ENCODE assay signal across 9 mouse cellular contexts in the genomic region with DNA sequence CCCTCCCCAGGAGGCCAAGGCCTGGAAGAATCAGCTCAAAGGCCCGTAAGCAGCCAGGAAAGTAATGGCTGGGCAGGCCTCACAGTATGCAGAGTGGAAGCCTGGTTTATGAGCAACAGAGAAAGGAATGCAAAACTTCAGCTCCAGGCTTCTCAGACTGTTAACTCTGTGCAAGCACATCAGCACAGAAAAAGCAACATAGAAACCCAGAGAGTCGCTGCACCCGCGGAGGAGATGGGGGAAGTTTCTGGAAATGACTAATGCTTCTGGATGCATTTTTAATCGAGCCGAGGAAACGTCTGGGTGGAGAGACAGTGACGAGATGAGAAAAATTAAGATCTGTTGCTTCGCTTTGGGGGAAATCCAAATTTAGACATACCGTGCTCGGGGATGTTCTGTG. TPM values are rescaled to one million over a fixed set of nuclear protein-coding genes. Genes with fewer than 3 reads are reported as not detected.
DNase-seq lines count a peak whose midpoint lies in the region; ATAC-seq lines count a peak whose summit lies in the region.
"Had no signal": no experiment of that assay in that cellular context is flagged by ENCODE, and none has a peak within 500 bp of the region (broad histone marks: within the 10 kb centered on the region; RNA-seq: fewer than 3 reads in every experiment).

No protein-coding gene starts in this region.

- no peak overlapping the region for H3K9ac ChIP-seq in heart, embryonic 15.5 days
- no peak overlapping the region for H3K9ac ChIP-seq in heart, embryonic 12.5 days
- H3K9ac ChIP-seq: liver, embryonic 13.5 days had no signal

- H3K4me3 ChIP-seq in heart, embryonic 15.5 days, result no peak overlapping the region
- H3K4me3 ChIP-seq in heart, embryonic 12.5 days, result no peak overlapping the region
- H3K4me3 ChIP-seq: liver, embryonic 13.5 days had no signal

- no peaks in the 10 kb centered on the region for H3K27me3 ChIP-seq in heart, embryonic 15.5 days
- H3K27me3 ChIP-seq in heart, embryonic 12.5 days (replicated peaks), result no peaks in the 10 kb centered on the region; the same call in 1 of the 2 replicates
- H3K27me3 ChIP-seq: liver, embryonic 13.5 days had no signal

- peak; percentile 70 to 84 for DNase-seq in right cerebral cortex, adult 2 months (ENCODE audit: low spot score in 2 of 2)
- no peak for DNase-seq in right cerebral cortex, postnatal 4 days
- DNase-seq in left cerebral cortex, postnatal 14 days (ENCODE audit: low spot score in 2 of 2), result peak; percentile 67 to 71
- DNase-seq in yolk sac, embryonic 10.5 days (ENCODE audit: low spot score), result peak; percentile 11
- no peak for DNase-seq in urinary bladder, postnatal 36 days (ENCODE audit: low spot score in 2 of 2)
- DNase-seq: liver, embryonic 13.5 days had no signal

- H3K36me3 ChIP-seq in heart, embryonic 15.5 days, result no peaks in the 10 kb centered on the region
- no peaks in the 10 kb centered on the region for H3K36me3 ChIP-seq in heart, embryonic 12.5 days
- H3K36me3 ChIP-seq: liver, embryonic 13.5 days had no signal

- intact Hi-C loops in left cerebral cortex, postnatal 14 days (cut with DNase I), result loop anchor here (5.0 kb wide), 1 partner anchor 171 kb away; a partner anchor contains a TSS

- peak overlapping the region; percentile 59 for H3K27ac ChIP-seq in heart, embryonic 15.5 days
- H3K27ac ChIP-seq in heart, embryonic 12.5 days (ENCODE audit: poor library complexity, severe bottlenecking), result no peak overlapping the region
- H3K27ac ChIP-seq: liver, embryonic 13.5 days had no signal

- peaks cover 9% of the 10 kb centered on the region for H3K4me1 ChIP-seq in heart, embryonic 15.5 days (replicated peaks)
- H3K4me1 ChIP-seq in heart, embryonic 12.5 days (replicated peaks), result peaks cover 39% of the 10 kb centered on the region

- no peaks in the 10 kb centered on the region for H3K9me3 ChIP-seq in heart, embryonic 15.5 days (replicated peaks)
- no peaks in the 10 kb centered on the region for H3K9me3 ChIP-seq in heart, embryonic 12.5 days (replicated peaks)
- H3K9me3 ChIP-seq: liver, embryonic 13.5 days had no signal

- no peak for ATAC-seq in heart, embryonic 15.5 days (replicated peaks; ENCODE audit: insufficient number of reproducible peaks, insufficient read depth, low FRiP score, low read depth)
- no peak for ATAC-seq in heart, embryonic 12.5 days (ENCODE audit: insufficient number of reproducible peaks, low FRiP score)
- ATAC-seq in CD4-positive, CD25-positive, alpha-beta regulatory T cell, adult 4 months, result no peak

- 46% methylated on average over 11 of the region's 11 CpGs for WGBS in heart, embryonic 15.5 days
- WGBS in heart, embryonic 12.5 days, result 62% methylated on average over 11 of the region's 11 CpGs

- no peak overlapping the region for H3K4me2 ChIP-seq in heart, embryonic 15.5 days
- no peak overlapping the region for H3K4me2 ChIP-seq in heart, embryonic 12.5 days
- H3K4me2 ChIP-seq: liver, embryonic 13.5 days had no signal

RNA-seq across cellular contexts. Expression of a gene that starts 22.5 kb away (rescaled TPM):
- polyA plus RNA-seq in heart, embryonic 15.5 days (2015; fragmentation: Nextera tagmentation; extraction: Ambion mirVana), result 0.13 and 0.20 TPM in 2 replicates
- polyA plus RNA-seq in heart, embryonic 12.5 days (2016; fragmentation: Nextera tagmentation; extraction: Ambion mirVana), result 0.12 TPM in 1 of 2 replicates, not detected in the other
- total RNA-seq in left cerebral cortex, postnatal 14 days (2021), result not detected
- polyA plus RNA-seq in CD4-positive, CD25-positive, alpha-beta regulatory T cell, adult 4 months (2017; shearing (Covaris generic)), result not detected
- polyA plus RNA-seq: liver, embryonic 13.5 days had no signal

Comparison
In these comparisons a context has a peak if more than half of its experiments do, and no peak if none do; other contexts are left out.
1. DNase-seq: peak in right cerebral cortex, adult 2 months (2 of 2), left cerebral cortex, postnatal 14 days (2 of 2) and yolk sac, embryonic 10.5 days (single experiment); none in right cerebral cortex, postnatal 4 days (single experiment) and urinary bladder, postnatal 36 days (0 of 2).